Mouse (Mus musculus) brain, embryonic 14.5 days (tissue): ENCODE data around the gene Hhipl2. TPM values are rescaled to one million over a fixed set of nuclear protein-coding genes. Genes with fewer than 3 reads are reported as not detected.

Experiments used
- DNase-seq: peaks from one replicate; pipeline ENCODE4 v3.0.0-alpha.2; 2011; ENCODE audit warnings: low read depth
- CTCF ChIP-seq: fragments of 200-500 bp; IDR thresholded peaks from 2 replicates; pipeline ENCODE4 v1.5.1; 2012; ENCODE audit warnings: inconsistent platforms, mild to moderate bottlenecking, moderate library complexity, borderline replicate concordance; ENCODE audit not compliant: insufficient read depth, insufficient read length; ENCODE audit errors: extremely low read depth
- POLR2A ChIP-seq: fragments of 200-500 bp; IDR thresholded peaks from 2 replicates; pipeline ENCODE4 v1.6.1; 2012; ENCODE audit warnings: mild to moderate bottlenecking, inconsistent platforms, borderline replicate concordance; ENCODE audit not compliant: poor library complexity, insufficient read depth, insufficient read length, severe bottlenecking; ENCODE audit errors: extremely low read depth
- polyA plus RNA-seq: library from polyadenylated mRNA; depleted of rRNA; stranded (reverse); fragments of >200 nt; gene quantifications from 2 replicates; pipeline ENCODE4 v1.2.3, GENCODE M21; 2012; rRNA removed

Gene Hhipl2
- polyA plus RNA-seq, 1 experiment: 1.1 TPM

DNA sequence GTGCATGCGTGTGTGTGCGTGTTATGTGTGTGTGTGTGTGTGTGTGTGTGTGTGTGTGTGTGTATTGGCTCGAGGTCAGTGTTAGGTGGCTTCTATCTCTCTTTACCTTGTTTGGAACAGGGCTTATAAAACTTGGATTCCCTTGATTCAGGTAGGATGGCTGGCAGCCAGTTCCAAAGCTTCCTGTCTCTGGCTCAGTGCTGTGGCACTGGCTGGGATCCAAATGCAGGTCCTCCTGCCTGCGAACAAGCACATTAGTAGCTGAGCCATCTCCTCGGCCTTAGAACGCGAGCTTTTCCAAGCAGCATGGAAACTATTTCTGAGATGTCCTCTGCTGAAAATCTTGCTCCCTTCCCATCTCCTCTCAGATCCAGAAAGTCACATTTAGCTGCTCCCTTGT is 1.7 kb downstream of the Hhipl2 start:
- TF ChIP-seq CTCF: no peak
- no peak for TF ChIP-seq POLR2A
- peak; percentile 7 for DNase-seq

DNA sequence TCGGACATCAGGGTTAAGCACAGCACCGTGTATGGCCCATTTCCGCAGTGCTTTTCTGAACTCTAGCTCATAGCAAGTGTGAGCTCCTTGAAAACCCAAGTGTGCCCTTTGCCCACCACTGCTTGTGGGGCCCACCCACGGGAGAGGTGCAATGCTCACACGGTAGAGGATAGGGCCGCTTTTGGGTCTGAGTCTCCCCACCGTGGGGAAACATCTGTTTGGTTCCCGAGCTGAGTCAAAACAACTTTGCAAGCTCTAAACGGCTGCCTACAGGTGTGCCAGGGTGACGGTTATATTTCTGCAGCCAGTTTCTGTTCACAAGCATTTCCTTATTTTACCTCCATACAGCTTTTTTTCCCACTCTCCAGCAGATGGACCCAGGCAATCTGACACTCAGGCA is 2.3 kb downstream of the Hhipl2 start:
- no peak for DNase-seq
- TF ChIP-seq CTCF: no peak
- no peak for TF ChIP-seq POLR2A

DNA sequence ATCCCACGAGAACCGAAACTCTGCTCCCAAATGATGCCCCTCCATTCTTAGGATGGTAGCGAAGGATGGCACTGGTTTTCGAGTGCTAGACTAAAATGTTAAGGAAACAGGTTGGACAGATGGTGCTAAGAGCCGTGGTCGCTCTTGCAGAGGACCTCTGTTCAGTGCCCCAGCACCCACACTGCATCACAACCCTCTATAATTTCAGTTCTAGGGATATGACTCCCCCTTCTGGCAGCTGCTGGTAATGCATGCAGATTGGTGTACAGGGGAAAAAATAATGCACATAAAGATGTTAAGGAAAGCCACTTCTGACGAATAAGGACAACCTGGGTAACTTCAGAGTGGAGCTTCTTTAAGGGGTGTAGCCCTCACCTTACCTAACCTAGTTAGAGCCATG is 6.1 kb downstream of the Hhipl2 start:
- TF ChIP-seq POLR2A (no peak), CTCF (no peak; the same call in 1 of the 2 replicates)
- no peak for DNase-seq

DNA sequence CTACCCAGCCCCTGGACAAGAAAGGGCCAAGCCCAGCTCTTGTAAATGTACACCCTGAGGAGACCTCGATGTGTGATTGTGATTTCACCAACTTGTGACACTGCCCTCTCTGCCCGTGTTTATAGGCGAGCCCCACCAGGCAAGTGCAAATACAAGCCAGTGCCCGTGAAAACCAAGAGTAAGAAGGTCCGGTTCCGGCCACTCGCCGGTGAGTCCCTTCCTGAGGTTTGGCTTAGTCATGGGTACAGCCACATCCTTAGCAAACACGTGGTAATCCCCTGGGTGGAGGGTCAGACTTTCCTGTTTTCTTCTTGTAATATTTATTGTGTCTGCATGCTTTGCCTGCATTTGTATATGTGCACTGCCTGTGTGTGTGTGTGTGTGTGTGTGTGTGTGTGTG is 16.9 kb downstream of the Hhipl2 start:
- no peak for TF ChIP-seq POLR2A
- no peak for DNase-seq

DNA sequence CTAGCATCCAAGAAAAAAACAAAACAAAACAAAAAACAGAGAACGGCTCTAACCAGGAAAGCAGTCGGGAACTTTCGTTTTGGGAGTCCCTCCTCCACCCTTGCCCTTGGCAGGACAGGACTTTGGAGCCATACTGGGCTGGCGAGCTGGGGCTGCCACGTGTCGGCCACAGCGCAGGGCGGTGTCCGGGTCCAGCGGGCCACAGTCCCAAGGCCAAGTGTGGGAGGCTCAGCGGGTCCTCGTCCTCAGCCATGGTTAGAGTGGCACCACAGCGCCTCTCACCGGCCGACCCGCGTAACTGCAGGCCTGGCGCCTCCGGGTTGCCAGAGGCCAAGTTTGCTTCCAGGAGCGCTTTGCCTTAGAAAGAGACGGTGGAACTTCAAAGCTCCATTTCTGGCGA is 21.0 kb downstream of the Hhipl2 start:
- peak; percentile 14 for DNase-seq
- TF ChIP-seq POLR2A (no peak), CTCF (peak; percentile 64; the same call in 1 of the 2 replicates)

DNA sequence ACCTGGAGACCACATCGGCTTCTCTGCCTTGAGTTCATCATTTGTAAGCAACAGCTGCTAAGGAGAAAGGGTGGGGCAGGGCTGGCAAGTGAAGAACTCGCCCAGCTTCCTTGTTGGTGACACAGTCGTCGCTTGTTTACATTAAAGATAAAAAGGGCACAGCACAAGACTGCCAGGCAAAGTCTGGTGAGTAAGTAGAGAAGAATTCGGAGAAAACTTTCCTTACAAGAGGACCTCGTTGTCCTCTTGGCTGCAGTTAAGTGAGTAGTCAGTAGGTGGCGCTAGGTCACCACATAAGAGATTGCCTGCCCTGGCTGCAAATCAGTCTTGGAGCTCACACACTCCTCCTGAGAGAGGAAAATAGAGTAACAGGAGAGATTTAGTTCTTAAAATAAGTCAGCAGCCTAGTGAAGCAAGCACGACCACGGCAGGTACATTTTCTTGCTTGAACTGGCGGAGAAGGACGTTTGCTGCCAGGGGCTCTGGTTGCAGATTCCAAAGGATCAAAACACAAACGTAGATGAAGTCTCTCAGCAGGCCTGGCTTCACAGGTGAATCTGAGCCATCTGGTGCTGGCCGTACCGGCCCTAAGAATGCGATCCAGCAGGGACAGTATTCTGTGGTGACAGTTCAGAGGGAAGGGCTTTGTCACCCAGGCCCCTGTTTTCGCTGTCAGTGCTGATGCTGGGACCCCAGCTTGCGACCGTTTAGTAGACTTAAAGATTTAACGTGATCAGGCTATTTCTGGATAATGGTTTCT is 24.2 kb downstream of the Hhipl2 start:
- peak; percentile 95 for DNase-seq
- TF ChIP-seq POLR2A (no peak), CTCF (peak; percentile 93; the same call in 1 of the 2 replicates)

DNA sequence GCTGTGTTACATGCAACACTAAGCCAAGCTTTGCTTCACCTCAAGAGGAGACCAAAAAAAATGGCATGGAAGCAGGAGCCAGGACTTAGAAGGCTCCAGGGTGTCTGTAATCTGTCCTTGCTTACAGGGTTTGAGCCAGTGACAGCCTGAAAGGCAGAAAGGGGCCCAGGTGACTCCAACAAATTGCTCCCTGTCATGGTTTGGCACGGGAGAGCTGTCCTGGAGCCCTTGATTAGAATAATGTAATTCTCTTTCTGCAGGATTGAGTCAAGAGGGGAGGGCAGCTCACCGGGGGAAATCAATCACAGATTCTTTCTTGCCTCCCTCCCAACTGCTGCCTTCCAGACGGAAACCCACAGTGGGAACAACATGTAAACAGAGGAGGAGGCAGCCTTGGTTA is 35.1 kb downstream of the Hhipl2 start:
- peak; percentile 71 for DNase-seq
- TF ChIP-seq POLR2A (no peak), CTCF (no peak)

Other genes with a start within 250 kb of the Hhipl2 start
- 11.1 and 15.6 TPM in 2 replicates for gene Disp1, start 196.7 kb upstream of the Hhipl2 start, polyA plus RNA-seq
- gene Aida, start 121.6 kb upstream of the Hhipl2 start, polyA plus RNA-seq: 80.7 and 82.0 TPM in 2 replicates
- 75.5 and 82.1 TPM in 2 replicates for gene Brox, start 120.9 kb upstream of the Hhipl2 start, polyA plus RNA-seq
- gene Mia3, start 48.7 kb upstream of the Hhipl2 start, polyA plus RNA-seq: 89.1 and 98.2 TPM in 2 replicates
- 21.1 and 24.5 TPM in 2 replicates for gene Taf1a, start 29.2 kb upstream of the Hhipl2 start, polyA plus RNA-seq